Mouse (Mus musculus): ENCODE results near the gene Nlgn1.

DNA sequence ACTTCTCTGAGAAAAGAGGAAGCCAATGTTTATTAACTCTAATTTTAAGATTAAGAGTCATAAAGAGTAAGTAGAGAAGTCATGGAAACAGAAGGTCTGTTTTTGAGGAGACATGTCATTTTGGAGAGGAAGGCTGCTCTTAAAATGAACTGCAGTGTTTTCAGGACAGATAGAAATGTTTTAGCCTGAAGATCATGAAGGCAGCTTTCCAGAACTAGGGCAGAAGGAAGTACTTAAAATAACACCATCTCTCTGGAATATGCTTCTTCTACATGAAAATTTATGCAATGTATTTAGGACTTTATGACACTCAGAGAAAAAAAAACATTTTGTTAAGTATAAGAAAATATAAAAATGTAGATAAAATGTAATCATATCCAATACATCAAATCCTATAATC, 905.3 kb downstream of the Nlgn1 start:
- TF ChIP-seq CTCF (IDR thresholded peaks at IDR 0.05; ENCODE audit: low read depth) (no peak), EP300 (IDR thresholded peaks at IDR 0.05; ENCODE audit: low read depth) (no peak)

Data from liver, embryonic 14.5 days (tissue).